Mouse (Mus musculus) liver, embryonic 14.5 days (tissue): Measurements from ENCODE around the gene Dync1i2. TPM values are rescaled to one million over a fixed set of nuclear protein-coding genes. Genes with fewer than 3 reads are reported as not detected.

Source experiments
- ATAC-seq: fragments of 200-750 bp; cut with Nextera tagmentation; 2 replicates; pipeline ENCODE4 v1.8.0; 2017; ENCODE audit warnings: moderate number of reproducible peaks, mild to moderate bottlenecking, moderate library complexity; ENCODE audit not compliant: insufficient read depth
- DNase-seq, 3 experiments: peaks; one replicate each; pipeline ENCODE4 v3.0.0-alpha.2; 2012 to 2013; ENCODE audit warnings: low read depth in 3 of 3, low spot score in 3 of 3
- H3K27ac ChIP-seq: fragments of 300-500 bp; sonication (generic); 2 replicates; pipeline ENCODE4 v1.5.1; 2014; ENCODE audit warnings: moderate library complexity, mild to moderate bottlenecking, control low read depth, inconsistent platforms
- H3K27me3 ChIP-seq: fragments of 300-500 bp; sonication (generic); 2 replicates; pipeline ENCODE4 v1.6.1; 2014; ENCODE audit warnings: mild to moderate bottlenecking, low read length, moderate library complexity; ENCODE audit not compliant: control insufficient read depth, insufficient read depth
- H3K36me3 ChIP-seq: fragments of 300-500 bp; sonication (generic); replicated peaks from 2 replicates; pipeline ENCODE4 v1.6.1; 2014; ENCODE audit warnings: low read depth; ENCODE audit not compliant: control insufficient read depth, insufficient read depth
- H3K4me1 ChIP-seq, 2 experiments: fragments of 200-500 bp in 1 of 2; fragments of 300-500 bp in 1 of 2; sonication (generic) in 1 of 2; replicated peaks; 2 replicates each; pipeline ENCODE4 v1.6.1; 2012 to 2014; ENCODE audit warnings: antibody characterized with exemption in 1 of 2, inconsistent platforms in 1 of 2, low read length in 1 of 2; ENCODE audit not compliant: control insufficient read depth in 2 of 2, insufficient read depth in 2 of 2
- H3K4me2 ChIP-seq: fragments of 300-500 bp; sonication (generic); 2 replicates; pipeline ENCODE4 v1.6.1; 2014; ENCODE audit warnings: low read depth, mild to moderate bottlenecking, control low read depth, moderate library complexity
- H3K4me3 ChIP-seq, 2 experiments: fragments of 200-500 bp in 1 of 2; fragments of 300-500 bp in 1 of 2; sonication (generic) in 1 of 2; 2 replicates each; pipeline ENCODE4 v1.5.1; 2012 to 2014; ENCODE audit warnings: low read depth in 2 of 2, low read length in 2 of 2, mild to moderate bottlenecking in 2 of 2, control low read depth in 1 of 2, inconsistent platforms in 1 of 2, moderate library complexity in 1 of 2; ENCODE audit not compliant: insufficient read depth in 1 of 2
- H3K9ac ChIP-seq: fragments of 300-500 bp; sonication (generic); replicated peaks from 2 replicates; pipeline ENCODE4 v1.6.1; 2014; ENCODE audit warnings: mild to moderate bottlenecking, control low read depth, moderate library complexity
- H3K9me3 ChIP-seq: fragments of 300-500 bp; sonication (generic); 2 replicates; pipeline ENCODE4 v1.6.1; 2016; ENCODE audit warnings: low read length, mixed read lengths; ENCODE audit not compliant: control insufficient read depth
- CTCF ChIP-seq: IDR thresholded peaks from 2 replicates; pipeline ENCODE4 v1.5.1; 2016; ENCODE audit warnings: antibody characterized with exemption, low read depth, control low read depth
- EP300 ChIP-seq: IDR thresholded peaks from 2 replicates; pipeline ENCODE4 v1.6.1; 2016; ENCODE audit warnings: antibody characterized with exemption, low read depth
- WGBS: fragments of 180-500 bp; shearing (Covaris S2); extraction: QIAGEN DNeasy Blood & Tissue Kit; methylation state at CpG from one replicate; pipeline ENCODE4 v1.1.7; 2014; ENCODE audit not compliant: insufficient replicate concordance; 5-methylcytosine and 5-hydroxymethylcytosine counted together
- polyA plus RNA-seq, 2 experiments: library from polyadenylated mRNA; depleted of rRNA in 1 of 2; stranded (reverse) in 1 of 2; unstranded in 1 of 2; fragments of >200 nt; fragmentation: Nextera tagmentation in 1 of 2; extraction: Ambion mirVana in 1 of 2; gene quantifications; 2 replicates each; pipeline versions ENCODE4 v1.2.1 to v1.2.3; 2012 to 2014

Dync1i2 gene
- polyA plus RNA-seq, 2 experiments: 24.8 to 29.9 TPM

DNA sequence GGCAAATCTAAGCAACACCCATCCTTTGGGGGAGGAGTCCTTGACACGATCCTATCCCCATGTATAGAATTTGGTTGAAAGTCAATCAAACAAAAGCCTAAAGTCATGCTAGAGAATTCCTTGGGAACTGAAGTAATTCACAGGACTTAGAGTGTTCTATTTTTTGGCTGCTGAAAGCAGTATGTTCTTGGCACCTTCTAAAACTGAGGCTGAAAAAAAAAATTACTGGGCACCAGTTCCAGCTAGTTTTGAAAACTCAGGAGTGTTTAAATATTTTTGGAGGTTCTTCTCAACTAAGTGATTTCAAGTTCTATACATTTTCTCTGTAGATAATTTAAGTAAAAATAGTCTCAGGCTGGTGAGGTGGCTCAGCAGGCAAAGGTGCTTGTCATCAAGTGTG is 86.0 kb downstream of the Dync1i2 start:
- Histone ChIP-seq H3K27ac (no peak overlapping the region), H3K4me2 (no peak overlapping the region), H3K9me3 (no peaks in the 10 kb centered on the region), H3K36me3 (no peaks in the 10 kb centered on the region), H3K9ac (no peak overlapping the region), H3K4me3 (no peak overlapping the region), H3K4me1 (peaks cover 0 to 2% of the 10 kb centered on the region in 2 experiments; a peak in 2 of 4 replicates), H3K27me3 (no peaks in the 10 kb centered on the region)
- 63% methylated on average over 1 of the region's 1 CpGs for WGBS
- no peak for DNase-seq
- ATAC-seq: no peak
- no peak for TF ChIP-seq EP300
- no peak for TF ChIP-seq CTCF

GRCm38 (mm10) chr2:71298729-71299128 is 87.2 kb downstream of the Dync1i2 start:
- Histone ChIP-seq H3K4me2 (no peak overlapping the region), H3K36me3 (no peaks in the 10 kb centered on the region), H3K9me3 (no peaks in the 10 kb centered on the region), H3K4me3 (no peak overlapping the region), H3K9ac (no peak overlapping the region), H3K27ac (no peak overlapping the region), H3K4me1 (peaks cover 0 to 2% of the 10 kb centered on the region in 2 experiments; a peak in 2 of 4 replicates), H3K27me3 (no peaks in the 10 kb centered on the region)
- WGBS: 94% methylated on average over 1 of the region's 1 CpGs
- ATAC-seq (no peak), DNase-seq (no peak)
- TF ChIP-seq EP300: no peak
- no peak for TF ChIP-seq CTCF

DNA sequence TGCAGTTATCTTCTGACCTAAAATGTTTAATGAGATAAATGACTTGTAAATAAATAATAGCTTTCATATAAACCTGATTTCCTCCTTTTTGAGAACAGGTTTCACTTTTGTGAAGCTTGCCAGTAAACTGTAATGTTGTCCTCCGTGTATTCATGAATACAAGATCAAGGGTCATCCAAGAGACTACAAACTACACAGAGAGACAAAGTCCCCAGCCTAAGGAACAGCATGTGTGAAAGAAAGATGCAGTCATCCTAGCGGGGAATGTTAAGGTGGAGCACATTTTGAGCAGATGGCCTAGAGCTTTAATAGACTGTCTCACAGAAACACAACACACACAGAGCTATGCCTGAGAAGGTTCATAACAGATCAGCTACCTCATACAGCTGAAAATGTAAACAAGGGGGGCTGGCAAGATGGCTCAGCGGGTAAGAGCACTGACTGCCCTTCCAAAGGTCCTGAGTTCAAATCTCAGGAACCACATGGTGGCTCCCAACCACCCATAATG is 90.7 kb downstream of the Dync1i2 start:
- 66% methylated on average over 3 of the region's 3 CpGs for WGBS
- ATAC-seq (no peak), DNase-seq (no peak)

DNA sequence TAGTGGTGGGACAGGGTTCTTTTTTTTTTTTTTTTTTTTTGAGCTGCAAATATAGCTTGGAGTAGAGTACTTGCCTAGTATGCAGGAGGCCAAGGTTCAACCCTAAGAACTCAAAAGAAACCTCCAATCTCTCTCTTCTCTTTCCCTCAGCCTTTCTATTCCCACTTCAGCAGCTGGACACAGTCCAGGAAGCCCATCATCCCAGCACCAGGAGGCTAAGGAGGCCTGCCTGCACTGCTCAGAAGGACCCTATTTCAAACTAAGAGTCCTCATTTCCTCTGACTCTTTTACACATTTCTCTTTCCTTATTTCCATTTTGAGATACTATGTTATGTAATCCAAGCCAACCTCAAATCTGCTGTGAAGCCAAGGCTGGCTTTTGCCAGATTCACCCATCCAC is 91.7 kb downstream of the Dync1i2 start:
- H3K27me3 ChIP-seq: no peaks in the 10 kb centered on the region
- no peak overlapping the region for H3K4me3 ChIP-seq
- no peaks in the 10 kb centered on the region; the same call in 1 of the 2 replicates for H3K36me3 ChIP-seq
- TF ChIP-seq CTCF: no peak
- TF ChIP-seq EP300: no peak
- no peak for DNase-seq
- no peak overlapping the region for H3K27ac ChIP-seq
- peaks cover 0 to 2% of the 10 kb centered on the region in 2 experiments; a peak in 2 of 4 replicates for H3K4me1 ChIP-seq
- H3K9me3 ChIP-seq: no peaks in the 10 kb centered on the region
- H3K4me2 ChIP-seq: no peak overlapping the region
- ATAC-seq: no peak
- no peak overlapping the region for H3K9ac ChIP-seq

More for the DNA sequence above, 90.7 kb downstream of the Dync1i2 start:
- Histone ChIP-seq H3K4me2 (no peak overlapping the region), H3K36me3 (no peaks in the 10 kb centered on the region), H3K4me1 (peaks cover 0 to 2% of the 10 kb centered on the region in 2 experiments; a peak in 2 of 4 replicates), H3K9me3 (no peaks in the 10 kb centered on the region), H3K27me3 (no peaks in the 10 kb centered on the region), H3K27ac (no peak overlapping the region), H3K9ac (no peak overlapping the region), H3K4me3 (no peak overlapping the region)
- TF ChIP-seq CTCF: no peak
- no peak for TF ChIP-seq EP300

DNA sequence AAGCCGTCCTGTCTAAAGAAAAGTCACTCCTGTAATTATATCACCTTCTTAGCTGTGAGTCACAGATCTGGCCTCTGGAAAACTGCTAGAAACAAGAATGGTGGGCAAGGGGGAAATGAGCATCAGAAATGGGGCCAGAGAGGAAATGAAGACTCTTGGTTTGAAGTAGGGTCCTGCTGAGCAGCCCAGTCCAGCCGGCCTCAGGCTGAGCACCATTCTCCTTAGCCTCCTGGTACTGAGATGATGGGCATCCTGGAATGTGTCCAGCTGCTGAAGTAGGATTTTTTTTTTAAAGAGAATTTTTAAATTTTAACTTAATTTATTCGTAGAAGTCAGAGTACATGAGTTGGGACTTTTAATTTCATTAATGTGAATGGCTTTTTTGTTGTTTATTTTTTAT is 93.3 kb downstream of the Dync1i2 start:
- Histone ChIP-seq H3K4me1 (peaks cover 0 to 2% of the 10 kb centered on the region in 2 experiments; a peak in 2 of 4 replicates), H3K4me3 (no peak overlapping the region), H3K9me3 (no peaks in the 10 kb centered on the region), H3K9ac (no peak overlapping the region), H3K4me2 (no peak overlapping the region), H3K27ac (no peak overlapping the region), H3K36me3 (no peaks in the 10 kb centered on the region; the same call in 1 of the 2 replicates), H3K27me3 (no peaks in the 10 kb centered on the region)
- TF ChIP-seq EP300 (no peak), CTCF (no peak)
- ATAC-seq: no peak
- WGBS: 59% methylated on average over 3 of the region's 3 CpGs
- no peak for DNase-seq
